Mouse (Mus musculus): ENCODE measurements at regions not wholly inside any gene's neighbourhood (a gene's known extent, or its start where the extent isn't known, plus 50 kb on each side); places are given as distances from the start of the nearest gene placed in this dataset.

DNA sequence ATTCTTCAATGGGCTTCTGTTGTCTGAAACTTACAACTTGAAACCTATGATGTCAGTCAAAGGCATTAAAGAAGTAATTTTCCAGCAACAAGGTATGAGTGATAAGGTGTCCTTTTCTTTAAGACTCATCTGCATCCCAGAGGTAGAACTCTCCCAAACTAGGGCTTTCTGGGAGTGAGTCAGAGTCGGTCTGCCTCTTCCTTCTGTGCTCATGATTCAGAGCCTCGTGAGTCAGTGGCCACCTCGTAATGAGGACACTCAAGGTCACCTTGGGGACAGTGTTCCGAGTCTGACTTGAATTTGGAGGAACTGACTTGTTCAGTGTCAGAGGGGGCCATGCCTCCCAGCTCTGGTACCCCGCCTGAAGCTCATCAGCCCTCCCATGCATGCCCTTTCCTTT lies 81.8 kb downstream of the Llph start:
- H3K9ac ChIP-seq (ENCODE audit: low read depth, low read length) = no peak overlapping the region
- H3K27me3 ChIP-seq (replicated peaks; ENCODE audit: control insufficient read depth, insufficient read depth, low read length) = no peaks in the 10 kb centered on the region
- WGBS = 69% methylated on average over 5 of the region's 5 CpGs
- no peaks in the 10 kb centered on the region for H3K9me3 ChIP-seq (ENCODE audit: control insufficient read depth)
- H3K36me3 ChIP-seq (ENCODE audit: control insufficient read depth, insufficient read depth) = no peaks in the 10 kb centered on the region
- no peak overlapping the region for H3K4me2 ChIP-seq (replicated peaks; ENCODE audit: low read depth)
- no peak overlapping the region for H3K4me3 ChIP-seq (ENCODE audit: low read depth, low read length)
- TF ChIP-seq CTCF (IDR thresholded peaks at IDR 0.05; ENCODE audit: low read depth) = no peak
- no peaks in the 10 kb centered on the region for H3K4me1 ChIP-seq (replicated peaks; ENCODE audit: control insufficient read depth, insufficient read depth, low read length)
- H3K27ac ChIP-seq (ENCODE audit: low read depth, low read length) = no peak overlapping the region
- ATAC-seq = no peak
